Mouse (Mus musculus) spleen, adult 2 months (tissue): ENCODE data around the gene Kalrn.

Source experiments
- CTCF ChIP-seq: fragments of 200-500 bp; IDR thresholded peaks from 2 replicates; pipeline ENCODE4 v1.5.1; 2011; ENCODE audit warnings: mild to moderate bottlenecking, inconsistent platforms; ENCODE audit not compliant: insufficient read depth, insufficient read length, insufficient replicate concordance; ENCODE audit errors: extremely low read depth
- POLR2A ChIP-seq: fragments of 200-500 bp; IDR thresholded peaks from 2 replicates; pipeline ENCODE4 v1.6.1; 2011; ENCODE audit warnings: low read depth, low read length, inconsistent platforms

DNA sequence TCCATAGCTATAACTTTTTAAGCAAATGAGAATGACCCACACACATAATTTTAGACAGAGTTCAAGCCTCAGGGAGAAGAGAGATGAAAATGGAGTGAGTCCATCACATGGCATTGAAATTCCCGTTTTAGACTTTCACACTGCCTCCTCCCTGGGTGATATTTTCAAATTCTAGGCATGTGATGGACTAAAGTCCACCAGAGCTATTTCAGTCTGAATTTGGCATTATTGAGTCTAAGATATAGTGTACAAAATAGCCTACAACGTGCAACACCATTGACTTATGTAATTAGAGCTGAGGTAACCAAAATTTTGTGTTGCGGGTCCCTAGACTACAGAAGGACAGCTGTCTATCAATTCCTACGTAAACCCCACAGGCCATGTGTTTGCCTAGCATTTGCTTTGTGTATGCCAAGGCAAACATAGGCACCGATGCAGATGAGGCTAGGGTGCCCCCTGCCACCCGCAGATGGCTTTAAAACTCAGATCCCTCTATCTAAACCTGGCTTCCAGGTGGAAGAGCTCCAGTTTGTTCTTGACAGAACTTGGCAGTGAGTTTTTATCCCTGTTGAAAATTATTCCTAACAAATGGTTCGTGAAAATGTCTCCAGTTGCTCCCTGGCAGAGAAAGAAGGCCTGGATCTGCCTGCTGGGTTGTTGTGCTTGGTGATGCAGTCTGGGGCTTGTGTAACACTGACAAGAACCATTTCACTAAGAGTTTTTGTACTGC lies 293.5 kb downstream of the Kalrn start:
- no peak for TF ChIP-seq CTCF
- TF ChIP-seq POLR2A = no peak
